Mouse (Mus musculus) regulatory T cell (primary cell): ENCODE measurements around the gene Cradd.

Experiments used
- in situ Hi-C: fragments of 300-600 bp; cut with MboI, MseI; formaldehyde crosslinking; loops from one replicate; pipeline ENCODE4 v1.15.1; 2025; ENCODE audit warnings: high pct_unique_total_duplicates

The Cradd gene

DNA sequence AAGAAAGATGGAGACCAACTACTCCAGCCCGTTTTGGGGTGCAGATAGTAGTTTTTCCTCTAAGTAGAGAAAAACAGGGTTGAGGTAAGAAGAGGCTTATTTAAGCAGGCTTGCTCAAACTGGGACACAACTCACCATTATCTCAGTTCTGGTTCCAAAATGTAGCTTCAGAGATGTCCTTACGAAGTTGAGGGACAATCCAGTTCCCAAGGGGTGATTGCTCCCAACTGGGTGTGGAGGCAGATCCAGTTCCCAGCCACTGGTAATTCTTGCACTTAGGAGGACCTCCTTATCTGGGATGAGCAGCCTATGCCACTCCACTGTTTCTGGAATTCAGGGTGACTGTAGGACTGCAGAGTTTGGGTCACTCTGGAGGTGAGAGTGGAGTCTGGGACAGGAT, 159.0 kb downstream of the Cradd start:
- in situ Hi-C loops, result no loop called here

DNA sequence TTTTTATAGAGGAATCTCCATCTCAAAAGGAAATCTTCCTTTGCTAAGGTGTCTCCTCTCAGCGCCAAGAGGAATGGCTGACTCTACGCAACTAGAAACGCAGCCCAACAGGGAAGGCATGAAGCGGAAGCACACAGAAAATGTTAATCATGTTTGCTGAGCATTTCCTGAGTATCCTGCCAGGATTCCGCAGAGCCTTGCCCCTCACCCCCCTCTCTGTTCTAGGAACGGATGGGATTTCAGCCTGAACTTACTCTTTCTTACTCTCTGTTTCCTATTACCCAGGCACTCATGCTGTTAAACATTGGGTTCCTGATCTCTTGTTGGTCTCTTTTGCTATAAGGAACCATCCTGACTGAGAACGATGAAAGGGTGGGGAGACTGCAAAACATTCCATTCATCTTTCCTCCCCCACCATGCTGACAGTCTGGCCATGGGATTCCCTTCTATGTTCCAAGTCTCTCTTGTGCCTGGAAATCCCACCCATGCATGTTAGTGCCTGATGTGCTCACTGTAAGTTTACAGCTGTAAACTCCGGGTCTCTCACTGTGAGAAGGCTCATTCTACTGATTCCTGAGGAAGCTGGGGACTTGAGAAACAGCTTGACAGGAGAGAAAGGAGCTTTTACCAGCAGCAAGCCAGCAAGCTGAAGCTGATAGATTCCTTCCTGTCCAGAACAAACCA, 161.1 kb downstream of the Cradd start:
- in situ Hi-C loops, result no loop called here

DNA sequence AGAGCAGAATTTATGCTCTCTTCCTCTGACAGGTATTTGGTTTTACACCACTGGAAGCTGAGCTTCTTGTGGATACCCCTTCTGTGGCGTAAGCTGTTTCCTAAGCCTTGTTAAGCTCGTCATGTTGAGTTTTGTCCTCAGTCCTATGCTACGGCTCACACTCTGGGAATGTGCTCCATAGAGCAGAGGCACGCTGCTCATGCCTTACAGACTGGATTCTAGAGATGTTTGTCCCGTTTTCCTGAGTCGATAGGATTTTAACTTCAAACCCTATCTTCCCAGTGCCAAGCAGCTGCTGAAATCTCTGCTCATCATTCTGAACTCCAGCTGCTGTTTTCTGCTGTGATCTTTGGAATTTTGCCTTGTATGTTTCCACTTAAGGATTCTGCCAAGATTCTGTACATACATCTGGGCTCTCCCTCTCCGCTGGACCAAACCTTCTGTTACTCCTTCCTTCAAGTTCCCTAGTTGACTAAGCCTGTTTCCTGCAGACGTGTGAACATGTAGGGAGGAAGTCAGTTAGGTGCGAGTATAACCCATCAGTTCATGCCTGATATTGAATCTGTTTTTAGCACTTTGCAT, 164.2 kb downstream of the Cradd start:
- in situ Hi-C loops, result loop anchor here (10.0 kb wide), 1 partner anchor 165 kb away; no protein-coding TSS in a partner anchor

DNA sequence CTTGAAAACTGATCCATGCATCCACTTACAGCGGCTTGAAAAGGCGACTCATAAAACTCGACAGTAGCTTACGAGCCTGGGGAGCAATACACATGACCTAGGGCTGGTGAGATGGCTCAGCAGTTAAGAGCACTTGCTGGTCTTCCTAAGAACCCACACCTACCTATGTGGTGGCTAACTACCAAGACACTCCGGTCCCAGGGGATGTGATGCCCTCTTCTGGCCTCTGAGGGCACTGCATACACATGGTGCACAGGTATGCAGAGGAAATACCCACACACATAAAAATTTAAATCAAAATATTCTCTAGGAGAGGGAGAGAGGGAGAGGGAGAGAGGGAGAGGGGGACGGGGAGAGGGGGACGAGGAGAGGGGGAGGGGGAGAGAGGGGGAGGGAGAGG, 167.5 kb downstream of the Cradd start:
- in situ Hi-C loops, result loop anchor here (10.0 kb wide), 1 partner anchor 162 kb away; no protein-coding TSS in a partner anchor

DNA sequence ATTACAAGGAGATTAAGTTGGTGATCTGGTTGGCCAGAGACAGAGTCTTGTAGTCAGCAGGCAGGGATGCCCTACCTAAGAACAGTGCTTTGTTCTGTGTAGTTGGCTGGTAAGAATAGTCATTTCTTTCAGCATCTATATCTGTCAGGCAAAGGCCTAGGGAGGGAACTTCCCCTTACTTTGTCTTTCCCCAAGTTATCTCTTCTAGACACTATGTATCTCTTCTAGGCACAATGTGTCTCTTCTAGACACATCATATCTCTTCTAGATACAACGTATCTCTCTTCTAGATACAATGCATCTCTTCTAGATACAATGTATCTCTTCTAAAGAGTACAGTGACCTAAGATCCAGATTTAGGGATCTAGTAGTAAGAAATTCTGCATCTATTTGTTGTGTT, 169.3 kb downstream of the Cradd start:
- in situ Hi-C loops, result loop anchor here (5.0 to 10.0 kb wide), 2 partner anchors 47 to 160 kb away; no protein-coding TSS in a partner anchor

DNA sequence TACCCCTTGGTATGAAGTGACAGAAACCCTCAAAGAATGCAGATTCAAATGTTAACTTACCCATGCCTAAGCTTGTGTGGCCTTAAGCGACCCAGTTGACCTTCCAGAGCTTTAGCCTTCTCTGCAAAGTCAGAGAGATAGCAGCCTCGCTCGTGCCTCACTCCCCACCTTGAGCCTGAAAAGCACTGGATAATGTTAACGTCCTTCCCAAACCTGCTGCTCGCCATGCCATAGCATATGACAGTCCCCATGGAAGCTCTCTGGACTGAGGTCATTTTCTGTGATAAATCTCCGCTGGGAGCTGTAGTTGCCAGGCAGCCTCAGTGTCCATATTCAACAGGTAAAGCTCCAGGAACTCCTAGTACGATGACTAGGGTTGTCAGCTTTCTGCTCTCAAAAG, 170.7 kb downstream of the Cradd start:
- in situ Hi-C loops, result loop anchor here (5.0 to 10.0 kb wide), 2 partner anchors 46 to 158 kb away; no protein-coding TSS in a partner anchor

DNA sequence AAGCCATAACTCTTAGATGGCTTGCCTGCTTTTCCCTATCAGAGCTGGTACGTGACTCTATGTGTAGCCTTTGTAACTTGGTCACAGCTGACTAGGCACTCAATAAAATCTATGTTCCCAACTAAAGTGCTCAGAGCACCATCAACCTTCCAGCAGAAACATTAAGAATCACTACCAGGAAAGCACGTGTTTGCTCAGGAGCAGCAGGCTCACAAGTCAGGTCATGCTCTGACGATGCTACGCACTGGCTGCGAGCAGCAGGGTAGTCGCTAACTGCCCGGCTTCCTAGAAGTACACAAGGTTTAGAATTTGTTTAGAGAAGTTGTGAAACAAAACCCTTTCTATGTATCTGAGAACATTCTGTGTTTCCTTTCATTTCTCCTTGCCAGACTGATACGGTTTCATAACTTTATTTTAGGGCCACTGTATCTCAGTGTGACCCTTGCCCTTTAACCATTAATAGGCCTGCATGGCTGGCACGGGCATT, 171.4 kb downstream of the Cradd start:
- in situ Hi-C loops, result loop anchor here (5.0 to 10.0 kb wide), 2 partner anchors 45 to 158 kb away; no protein-coding TSS in a partner anchor

DNA sequence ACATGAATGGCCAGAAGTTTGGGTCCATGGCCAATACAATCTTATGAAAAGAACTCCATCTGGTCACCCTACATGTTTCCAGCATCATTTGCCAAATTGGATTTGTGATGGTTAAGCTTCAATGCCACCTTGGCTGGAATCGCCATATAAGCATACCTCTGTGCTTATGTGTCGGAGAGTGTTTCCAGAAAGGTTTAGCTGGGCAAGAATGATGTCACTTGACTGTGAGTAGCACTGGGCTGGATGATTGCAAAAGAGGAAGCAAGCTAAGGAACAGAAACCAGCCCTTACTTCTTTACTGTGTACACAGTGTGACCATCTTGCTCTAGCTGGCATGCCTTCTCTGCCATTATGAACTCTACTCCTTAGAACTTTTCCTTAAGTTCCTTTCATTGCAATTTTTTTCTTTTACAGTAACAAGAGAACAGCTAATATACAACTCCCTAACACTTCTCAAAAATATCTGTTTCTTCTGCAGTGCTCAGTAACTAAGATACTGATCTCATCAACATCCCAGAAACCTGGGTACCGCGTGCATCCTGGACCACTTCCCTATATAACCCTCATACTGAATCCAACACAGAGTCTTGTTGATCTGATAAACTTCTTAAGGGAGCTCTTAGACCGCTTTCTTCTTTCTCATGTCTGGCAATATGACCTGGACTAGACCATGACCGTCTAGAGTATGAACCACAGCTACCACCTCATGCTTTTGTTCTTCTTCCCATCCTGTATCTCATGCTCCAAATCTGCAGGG, 172.7 kb downstream of the Cradd start:
- in situ Hi-C loops, result loop anchor here (5.0 to 10.0 kb wide), 2 partner anchors 44 to 156 kb away; no protein-coding TSS in a partner anchor

DNA sequence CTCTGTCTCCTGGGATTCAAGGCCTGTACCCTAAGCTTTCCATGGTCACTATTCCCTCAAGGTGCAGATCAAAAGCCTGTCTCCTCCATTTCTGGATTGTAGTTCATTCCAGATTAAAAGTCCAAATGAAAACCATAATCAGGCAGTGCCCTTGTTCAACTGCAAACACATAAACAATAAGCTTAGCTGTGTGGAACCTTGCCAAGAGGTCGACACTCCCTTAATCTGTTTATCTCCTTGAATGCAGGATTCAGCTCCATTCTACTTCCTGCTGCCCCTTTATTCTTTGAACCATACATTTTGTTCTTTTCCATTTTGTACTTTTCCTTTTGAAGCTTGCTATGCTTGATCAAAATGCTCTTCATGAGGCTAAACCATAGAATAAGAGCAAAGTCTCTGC, 174.3 kb downstream of the Cradd start:
- in situ Hi-C loops, result loop anchor here (5.0 to 10.0 kb wide), 2 partner anchors 42 to 155 kb away; no protein-coding TSS in a partner anchor

DNA sequence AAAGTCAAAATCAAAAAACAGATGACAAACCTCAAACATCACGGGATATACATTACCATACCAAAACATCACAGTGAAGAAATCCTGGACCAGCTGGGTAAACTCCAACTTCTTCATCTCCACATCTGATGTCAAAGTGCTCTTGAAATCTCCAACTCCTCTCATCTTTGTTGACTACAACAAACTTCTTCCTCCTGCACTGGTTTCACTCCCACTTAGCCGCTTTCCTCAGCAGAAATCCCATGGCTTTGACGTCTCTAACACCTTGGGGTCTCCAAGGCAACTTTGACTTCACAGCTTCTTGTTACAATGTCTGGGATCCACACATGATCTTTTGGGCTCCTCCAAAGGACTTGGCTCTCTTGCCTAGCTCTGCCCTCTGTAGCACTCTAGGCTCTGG, 175.3 kb downstream of the Cradd start:
- in situ Hi-C loops, result no loop called here

DNA sequence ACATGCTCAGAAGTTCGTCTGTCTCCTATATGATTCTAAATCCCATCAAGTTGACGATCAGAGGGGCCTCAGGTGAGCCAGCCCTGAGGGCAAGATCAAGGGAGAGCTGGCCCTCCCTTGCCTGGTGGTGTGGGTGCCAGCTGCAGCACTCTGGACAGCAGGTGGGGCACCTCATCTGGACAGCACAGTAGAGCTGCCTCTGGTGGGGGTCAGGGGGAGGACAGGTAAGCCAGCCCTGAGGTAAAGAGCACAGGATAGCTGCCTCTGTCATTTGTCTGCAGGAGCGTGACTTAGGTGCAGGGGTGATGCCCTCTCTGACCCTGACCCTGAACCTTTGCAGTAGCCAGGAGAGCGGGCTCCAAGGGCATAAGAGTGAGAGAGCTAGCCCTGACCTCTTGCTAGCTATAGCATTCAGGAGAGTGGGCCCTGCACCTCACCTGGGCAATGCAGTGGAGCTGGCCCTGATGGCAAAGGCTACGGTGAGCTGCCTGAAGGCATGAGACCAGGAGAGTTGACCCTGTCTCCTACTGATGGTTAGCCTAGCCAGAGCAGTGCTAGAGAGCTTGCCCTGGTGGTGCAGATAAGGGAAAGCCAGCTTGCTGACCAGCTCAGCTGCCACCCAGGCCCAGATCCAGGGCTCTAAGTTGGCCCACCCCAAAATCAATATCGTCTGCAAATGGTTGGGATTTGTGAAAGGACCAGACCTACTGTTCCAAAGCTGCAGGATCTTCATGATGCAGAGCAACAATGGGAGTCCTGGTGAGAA, 176.6 kb downstream of the Cradd start:
- in situ Hi-C loops, result no loop called here

DNA sequence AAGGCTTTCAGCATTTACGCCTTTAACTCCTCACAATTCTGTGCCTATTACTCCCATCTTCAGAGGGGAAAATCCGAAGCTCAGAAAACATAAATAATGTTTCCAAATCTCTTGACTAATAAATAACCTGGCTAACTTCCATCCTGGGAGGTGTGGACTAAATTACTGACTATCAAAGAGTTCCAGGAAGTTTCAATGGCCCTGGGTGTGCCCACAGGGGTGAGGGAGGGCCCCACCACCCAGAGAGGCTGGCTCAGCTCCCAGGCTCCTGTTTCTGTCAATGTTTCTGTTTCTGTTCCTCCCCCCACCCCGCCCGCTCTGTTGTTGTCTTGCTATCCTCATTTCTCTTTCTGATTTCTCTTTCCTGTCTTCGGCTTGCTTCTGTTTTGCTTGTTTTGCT, 177.4 kb downstream of the Cradd start:
- in situ Hi-C loops, result no loop called here

DNA sequence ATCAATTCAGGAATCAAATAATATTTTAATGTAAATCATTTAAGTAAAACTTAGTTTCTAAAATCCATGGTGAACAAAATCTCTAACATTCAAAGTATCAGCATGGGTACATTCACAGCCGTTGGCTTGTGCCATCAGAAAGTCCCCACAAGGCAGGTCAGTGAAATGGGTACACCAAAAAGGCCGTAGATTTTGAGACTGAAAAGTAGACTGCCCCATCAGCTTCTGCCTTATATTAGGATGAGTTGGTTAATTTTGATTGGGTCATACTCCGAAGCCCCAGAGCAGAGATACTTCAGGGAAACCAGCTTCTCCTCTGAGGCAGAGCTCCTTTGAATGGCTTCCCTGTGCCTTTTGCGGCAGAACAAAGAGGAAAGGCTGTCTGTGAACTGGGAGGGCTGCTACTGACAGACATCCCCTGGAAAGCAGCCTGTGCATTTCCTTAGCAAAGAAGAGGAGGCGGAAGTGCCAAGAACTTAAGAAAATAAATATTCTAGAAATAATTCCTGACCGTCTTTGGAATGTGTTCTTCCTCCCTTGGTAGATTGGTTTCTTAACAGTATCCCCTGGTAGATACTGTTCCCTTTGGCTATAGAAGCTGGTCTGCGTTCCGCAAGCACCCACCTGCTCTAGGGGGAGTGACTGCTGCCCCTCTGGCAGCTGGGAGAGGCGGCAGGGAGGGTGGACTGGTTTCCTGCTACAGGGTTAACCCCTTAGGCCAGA, 178.6 kb downstream of the Cradd start:
- in situ Hi-C loops, result no loop called here

DNA sequence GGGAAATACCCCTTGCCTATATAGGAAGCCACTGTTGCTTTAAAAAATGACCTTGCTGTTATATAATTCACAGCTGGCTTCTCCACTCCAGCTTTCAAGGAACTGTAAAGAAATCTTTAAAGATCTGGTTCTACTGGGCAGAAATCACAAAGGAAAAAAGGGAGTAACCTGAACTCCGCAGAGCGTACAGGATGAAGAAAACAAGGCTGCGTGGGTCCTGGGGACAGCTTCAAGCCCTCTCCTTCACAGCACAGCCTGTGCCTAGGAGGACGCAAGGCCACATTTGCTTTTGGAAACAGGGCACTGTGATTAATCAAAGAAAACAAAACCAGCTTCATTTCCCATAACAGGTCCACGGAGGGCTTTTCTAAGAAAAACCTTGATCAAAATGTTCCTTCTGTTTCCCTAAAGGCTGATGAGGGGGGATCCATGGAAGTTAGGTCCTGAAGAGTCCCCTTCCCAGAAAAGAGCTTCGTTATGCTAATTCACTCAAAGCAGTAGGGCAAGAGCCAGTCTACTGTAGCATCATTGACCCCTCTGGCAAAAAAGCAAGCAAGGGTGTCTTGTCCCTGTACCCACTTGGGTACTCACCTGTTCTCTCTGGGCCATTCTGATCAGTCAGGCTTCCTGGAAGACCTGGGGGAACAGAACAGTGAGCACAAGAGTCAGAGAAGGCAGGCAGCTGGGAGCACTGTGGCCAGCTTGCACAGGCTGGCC, 179.4 kb downstream of the Cradd start:
- in situ Hi-C loops, result no loop called here

DNA sequence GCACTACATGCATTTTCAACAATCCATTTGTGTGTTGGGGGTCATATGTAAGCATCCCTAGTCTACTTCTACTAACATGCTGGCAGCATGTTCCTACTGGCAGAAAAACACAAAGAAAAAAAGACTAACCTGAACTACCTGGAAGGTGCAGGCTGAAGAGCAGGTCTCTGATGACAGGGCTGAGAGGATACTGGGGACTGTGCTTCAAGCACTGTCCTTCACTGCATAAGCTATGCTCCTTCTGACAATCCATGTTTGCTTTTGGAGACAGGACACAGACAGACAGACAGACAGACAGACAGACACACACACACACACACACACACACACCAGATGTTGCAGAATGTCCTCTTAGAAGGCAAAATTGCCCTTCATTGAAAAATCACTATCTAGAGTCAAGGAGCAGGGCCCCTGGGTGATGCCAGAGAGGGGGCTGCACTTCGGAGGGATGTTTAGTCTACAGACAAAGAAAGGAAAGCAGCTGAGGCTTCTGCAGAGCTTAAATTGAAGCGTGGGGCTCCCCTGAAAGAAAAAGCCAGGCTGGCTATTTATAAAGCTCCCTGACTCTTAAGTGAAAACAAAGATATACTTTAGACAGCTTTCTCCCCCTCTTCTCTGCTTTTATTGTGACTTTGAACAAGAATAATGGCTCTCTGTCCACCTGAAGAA, 180.4 kb downstream of the Cradd start:
- in situ Hi-C loops, result no loop called here

DNA sequence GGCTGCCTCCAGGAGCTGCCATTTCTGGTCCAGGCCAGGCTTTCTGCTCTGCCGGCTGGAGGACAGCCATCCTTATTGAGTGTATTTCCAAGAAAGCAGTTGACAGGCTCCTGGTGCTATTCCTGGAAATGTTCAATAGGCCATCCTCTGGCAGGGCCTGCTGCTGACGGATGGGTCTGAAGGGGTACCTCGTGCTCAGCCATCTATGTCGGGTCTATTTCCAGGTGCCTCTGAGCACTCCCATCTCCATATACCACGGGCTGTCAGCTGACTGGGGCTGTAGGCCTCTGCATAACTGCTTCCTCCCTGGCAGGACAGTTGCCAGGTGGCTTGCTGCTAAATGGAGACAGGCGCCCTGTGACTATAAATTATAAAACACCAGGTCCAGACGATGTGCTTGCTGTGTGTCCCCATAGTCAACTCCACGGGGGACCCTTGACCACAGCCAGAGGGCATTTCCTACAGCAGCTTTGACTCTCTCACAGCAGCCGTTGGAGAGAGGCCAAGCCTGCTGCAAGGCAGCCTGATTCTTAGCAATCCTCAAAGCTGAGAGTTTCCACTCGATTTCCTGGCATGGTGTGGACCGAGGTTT, 181.0 kb downstream of the Cradd start:
- in situ Hi-C loops, result no loop called here

DNA sequence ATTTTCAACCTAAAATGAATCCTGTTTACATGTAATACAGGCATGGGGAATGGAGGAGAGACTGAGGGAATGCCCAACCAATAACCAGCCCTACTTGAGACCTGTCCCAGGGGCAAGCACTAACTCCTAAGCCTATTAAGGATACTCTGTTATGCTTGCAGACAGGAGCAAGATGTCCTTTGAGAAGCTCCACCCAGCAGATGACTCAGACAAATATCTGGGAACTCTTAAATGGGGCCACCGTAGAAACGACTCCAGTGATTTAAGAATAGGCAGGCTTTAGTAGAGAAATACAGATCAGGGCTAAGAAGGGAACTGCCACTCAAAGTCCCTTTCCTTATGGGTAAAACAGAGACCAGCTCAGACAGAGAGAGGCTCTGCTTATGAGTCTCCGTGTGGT, 182.9 kb downstream of the Cradd start:
- in situ Hi-C loops, result no loop called here

DNA sequence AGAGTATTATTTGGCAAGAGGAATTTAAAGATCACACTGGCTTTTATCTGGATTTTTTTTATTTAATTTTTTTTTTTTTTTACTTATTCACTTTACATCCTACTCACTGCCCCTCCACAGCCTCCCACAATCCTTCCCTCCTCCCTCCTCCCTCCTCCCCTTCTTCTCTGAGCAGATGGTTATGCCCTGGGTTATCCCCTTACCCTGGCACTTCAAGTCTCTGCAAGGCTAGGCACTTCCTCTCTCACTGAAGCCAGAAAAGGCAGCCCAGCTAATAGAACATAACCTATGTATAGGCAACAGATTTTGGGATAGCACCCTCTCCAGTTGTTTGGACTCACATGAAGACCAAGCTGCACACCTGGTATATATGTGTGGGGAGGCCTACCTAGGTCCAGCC, 183.7 kb downstream of the Cradd start:
- in situ Hi-C loops, result no loop called here

DNA sequence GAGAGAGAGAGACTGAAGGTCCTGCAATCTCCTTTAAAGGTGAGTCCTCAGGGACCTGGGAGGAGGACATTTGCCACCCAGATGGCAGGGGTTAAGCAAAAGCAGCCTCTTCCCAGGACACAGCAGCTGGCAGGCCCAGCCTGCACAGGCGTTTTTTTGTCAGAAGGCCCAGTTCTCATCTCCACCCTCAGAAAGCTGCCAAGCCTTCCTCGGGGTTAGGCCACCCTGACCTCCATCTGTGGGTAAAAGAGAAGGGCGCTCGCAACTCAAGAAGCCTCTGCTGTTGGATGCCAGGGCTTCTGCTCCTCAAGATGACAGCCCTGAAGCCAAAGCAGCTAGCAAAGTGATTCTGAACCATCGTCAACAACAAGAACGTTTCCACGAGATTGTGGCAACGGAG, 184.3 kb downstream of the Cradd start:
- in situ Hi-C loops, result no loop called here
